Mouse (Mus musculus) C2C12 (cell line): Measurements from ENCODE around the gene Rpa1. TPM values are rescaled to one million over a fixed set of nuclear protein-coding genes. Genes with fewer than 3 reads are reported as not detected.

Experiments
- H3K27me3 ChIP-seq: one replicate; pipeline ENCODE4 v1.6.1; 2011; ENCODE audit not compliant: control insufficient read depth, insufficient read depth, insufficient read length
- H3K36me3 ChIP-seq: one replicate; pipeline ENCODE4 v1.6.1; 2011; ENCODE audit not compliant: control insufficient read depth, insufficient read depth
- H3K4me3 ChIP-seq: one replicate; pipeline ENCODE4 v1.5.1; 2011; ENCODE audit warnings: mild to moderate bottlenecking, control low read depth; ENCODE audit not compliant: poor library complexity, insufficient read depth, severe bottlenecking
- H3K79me2 ChIP-seq: one replicate; pipeline ENCODE4 v1.6.1; 2011; ENCODE audit not compliant: control insufficient read depth, insufficient read depth
- H3K79me3 ChIP-seq: one replicate; pipeline ENCODE4 v1.6.1; 2011; ENCODE audit warnings: low read depth, control low read depth
- H3ac ChIP-seq: one replicate; pipeline ENCODE3; 2011; ENCODE audit warnings: low read depth; ENCODE audit not compliant: control insufficient read depth, insufficient read length
- CEBPB ChIP-seq: IDR thresholded peaks from one replicate; pipeline ENCODE4 v1.6.1; 2011; ENCODE audit warnings: low read depth, mild to moderate bottlenecking, control low read depth, moderate library complexity
- CTCF ChIP-seq: IDR thresholded peaks from one replicate; pipeline ENCODE4 v1.5.1; 2011; ENCODE audit not compliant: control insufficient read depth, insufficient read depth, insufficient read length
- FOSL1 ChIP-seq: IDR thresholded peaks from one replicate; pipeline ENCODE4 v1.8.0; 2011; ENCODE audit warnings: mild to moderate bottlenecking, low read length; ENCODE audit not compliant: poor library complexity, insufficient read depth, severe bottlenecking
- MAX ChIP-seq: IDR thresholded peaks from one replicate; pipeline ENCODE4 v1.6.1; 2011; ENCODE audit warnings: mild to moderate bottlenecking, control low read depth
- MYOD1 ChIP-seq: IDR thresholded peaks from one replicate; pipeline ENCODE4 v1.6.1; 2011; ENCODE audit warnings: low read depth; ENCODE audit not compliant: control insufficient read depth, insufficient read length
- MYOG ChIP-seq: IDR thresholded peaks from one replicate; pipeline ENCODE4 v1.6.1; 2011; ENCODE audit not compliant: control insufficient read depth, insufficient read length; ENCODE audit errors: extremely low read depth
- USF1 ChIP-seq: IDR thresholded peaks from one replicate; pipeline ENCODE4 v1.6.1; 2011; ENCODE audit warnings: low read depth, mild to moderate bottlenecking, control low read depth, moderate library complexity
- polyA plus RNA-seq: library from polyadenylated mRNA; unstranded; fragments of >200 nt; fragmentation: generic; extraction: Trizol; gene quantifications from one replicate; pipeline ENCODE4 v1.2.1, GENCODE M21; 2012; ENCODE audit warnings: missing spikeins

Rpa1 gene
- polyA plus RNA-seq, 1 experiment = 164 TPM

GRCm38 (mm10) chr11:75355475-75355874 is 7.4 kb upstream of the Rpa1 start:
- no peaks in the 10 kb centered on the region for H3K36me3 ChIP-seq
- H3K79me2 ChIP-seq = no peaks in the 10 kb centered on the region
- H3K4me3 ChIP-seq = no peak overlapping the region
- TF ChIP-seq MAX (no peak), FOSL1 (no peak), CTCF (no peak), MYOD1 (no peak), USF1 (no peak), MYOG (no peak), CEBPB (no peak)
- no peak overlapping the region for H3ac ChIP-seq
- H3K27me3 ChIP-seq = no peaks in the 10 kb centered on the region
- H3K79me3 ChIP-seq = no peaks in the 10 kb centered on the region

GRCm38 (mm10) chr11:75351225-75351624 is 3.1 kb upstream of the Rpa1 start:
- Histone ChIP-seq H3K79me3 (peaks cover 17% of the 10 kb centered on the region), H3K27me3 (no peaks in the 10 kb centered on the region), H3K36me3 (no peaks in the 10 kb centered on the region), H3K79me2 (peaks cover 20% of the 10 kb centered on the region), H3ac (no peak overlapping the region), H3K4me3 (no peak overlapping the region)
- no peak for TF ChIP-seq FOSL1
- no peak for TF ChIP-seq USF1
- no peak for TF ChIP-seq CTCF
- TF ChIP-seq MYOG = no peak
- TF ChIP-seq MAX = no peak
- no peak for TF ChIP-seq CEBPB
- TF ChIP-seq MYOD1 = no peak

- Histone ChIP-seq H3ac (peak overlapping the region; percentile 66), H3K27me3 (no peaks in the 10 kb centered on the region), H3K79me3 (peaks cover 38% of the 10 kb centered on the region), H3K36me3 (peaks cover under 1% of the 10 kb centered on the region), H3K79me2 (peaks cover 44% of the 10 kb centered on the region), H3K4me3 (peak overlapping the region; percentile 91)
- TF ChIP-seq MAX = no peak
- TF ChIP-seq CTCF = no peak
- no peak for TF ChIP-seq MYOD1
- TF ChIP-seq CEBPB = no peak
- TF ChIP-seq USF1 = no peak
- TF ChIP-seq FOSL1 = no peak
- no peak for TF ChIP-seq MYOG
Observed at GRCm38 (mm10) chr11:75348890-75349261, 752 bp upstream of the Rpa1 start.

GRCm38 (mm10) chr11:75347596-75347995 is 528 bp downstream of the Rpa1 start:
- Histone ChIP-seq H3ac (peak overlapping the region; percentile 81), H3K79me3 (peaks cover 51% of the 10 kb centered on the region), H3K36me3 (peaks cover 9% of the 10 kb centered on the region), H3K27me3 (no peaks in the 10 kb centered on the region), H3K79me2 (peaks cover 57% of the 10 kb centered on the region), H3K4me3 (peak overlapping the region; percentile 91)
- TF ChIP-seq CEBPB (no peak), USF1 (no peak), MYOD1 (no peak), CTCF (no peak), FOSL1 (no peak), MAX (no peak), MYOG (no peak)

- H3K79me2 ChIP-seq = peaks cover 61% of the 10 kb centered on the region
- peak overlapping the region; percentile 91 for H3K4me3 ChIP-seq
- TF ChIP-seq CEBPB = no peak
- TF ChIP-seq CTCF = no peak
- no peak for TF ChIP-seq MYOG
- no peak for TF ChIP-seq FOSL1
- no peak for TF ChIP-seq MYOD1
- TF ChIP-seq MAX = no peak
- no peak for TF ChIP-seq USF1
- H3K27me3 ChIP-seq = no peaks in the 10 kb centered on the region
- H3ac ChIP-seq = peak overlapping the region; percentile 81
- H3K79me3 ChIP-seq = peaks cover 52% of the 10 kb centered on the region
- H3K36me3 ChIP-seq = peaks cover 9% of the 10 kb centered on the region
Observed at GRCm38 (mm10) chr11:75347188-75347585, 937 bp downstream of the Rpa1 start.
